Mouse (Mus musculus) macrophage (primary cell): Measurements from ENCODE around the gene Zbtb7b. TPM values are rescaled to one million over a fixed set of nuclear protein-coding genes. Genes with fewer than 3 reads are reported as not detected.

Source experiments
- H3K27ac ChIP-seq: fragments of 350-480 bp; formaldehyde crosslinking; 2 replicates; pipeline ENCODE4 v1.9.0; 2021
- H3K36me3 ChIP-seq: fragments of 350-480 bp; formaldehyde crosslinking; 2 replicates; pipeline ENCODE4 v1.9.0; 2021; ENCODE audit errors: inconsistent target
- H3K4me3 ChIP-seq: fragments of 350-480 bp; formaldehyde crosslinking; 2 replicates; pipeline ENCODE4 v1.9.0; 2021; ENCODE audit errors: inconsistent target
- H3K79me2 ChIP-seq: fragments of 350-480 bp; formaldehyde crosslinking; 2 replicates; pipeline ENCODE4 v1.9.0; 2021; ENCODE audit errors: inconsistent target
- WGBS: methylation state at CpG from one replicate; pipeline ENCODE4 v1.1.7; 2026; ENCODE audit warnings: inconsistent platforms; ENCODE audit not compliant: missing documents; 5-methylcytosine and 5-hydroxymethylcytosine counted together
- polyA plus RNA-seq: library from polyadenylated mRNA; stranded (reverse); fragments of 250-400 nt; gene quantifications from 3 replicates; pipeline ENCODE4 v1.2.4, GENCODE M21; 2018; ENCODE audit warnings: inconsistent platforms

Gene Zbtb7b
- polyA plus RNA-seq, 1 experiment from 2014 or later: 42.1 TPM

GRCm38 (mm10) chr3:89422556-89423205 is 28.1 kb upstream of the Zbtb7b start:
- no peak overlapping the region for H3K4me3 ChIP-seq

GRCm38 (mm10) chr3:89421810-89422473 is 27.4 kb upstream of the Zbtb7b start:
- peaks cover 66% of the 10 kb centered on the region for H3K79me2 ChIP-seq
- WGBS: 33% methylated on average over 17 of the region's 22 CpGs
- peaks cover 32% of the 10 kb centered on the region for H3K36me3 ChIP-seq
- H3K27ac ChIP-seq: peak overlapping the region; percentile 33
- no peak overlapping the region; the same call in 1 of the 2 replicates for H3K4me3 ChIP-seq

More at GRCm38 (mm10) chr3:89422556-89423205, 28.1 kb upstream of the Zbtb7b start:
- H3K27ac ChIP-seq: 0 out of 2 replicates have a peak overlapping the region, but pooled peaks have one; percentile 10
- 35% methylated on average over 6 of the region's 6 CpGs for WGBS
- H3K36me3 ChIP-seq: peaks cover 39% of the 10 kb centered on the region
- peaks cover 59% of the 10 kb centered on the region for H3K79me2 ChIP-seq

GRCm38 (mm10) chr3:89421002-89421774 is 26.6 kb upstream of the Zbtb7b start:
- 18% methylated on average over 9 of the region's 11 CpGs for WGBS
- Histone ChIP-seq H3K36me3 (peaks cover 25% of the 10 kb centered on the region), H3K27ac (peak overlapping the region; percentile 33), H3K79me2 (peaks cover 74% of the 10 kb centered on the region), H3K4me3 (no peak overlapping the region; the same call in 1 of the 2 replicates)

GRCm38 (mm10) chr3:89420421-89420820 is 25.8 kb upstream of the Zbtb7b start:
- H3K27ac ChIP-seq: peak overlapping the region; percentile 33
- H3K79me2 ChIP-seq: peaks cover 81% of the 10 kb centered on the region
- no peak overlapping the region for H3K4me3 ChIP-seq
- WGBS: 17% methylated on average over 1 of the region's 2 CpGs
- H3K36me3 ChIP-seq: peaks cover 19% of the 10 kb centered on the region

- peaks cover 16% of the 10 kb centered on the region for H3K36me3 ChIP-seq
- WGBS: 46% methylated on average over 3 of the region's 3 CpGs
- peak overlapping the region; percentile 96 for H3K27ac ChIP-seq
- peak overlapping the region; percentile 93 for H3K4me3 ChIP-seq
- peaks cover 79% of the 10 kb centered on the region for H3K79me2 ChIP-seq
These were observed 25.4 kb upstream of the Zbtb7b start for GRCm38 (mm10) chr3:89419981-89420380.

- Histone ChIP-seq H3K36me3 (peaks cover 12% of the 10 kb centered on the region), H3K4me3 (peak overlapping the region; percentile 93), H3K79me2 (peaks cover 75% of the 10 kb centered on the region), H3K27ac (peak overlapping the region; percentile 96)
- 10% methylated on average over 9 of the region's 9 CpGs for WGBS
These were observed 25.0 kb upstream of the Zbtb7b start for GRCm38 (mm10) chr3:89419571-89419970.

- Histone ChIP-seq H3K79me2 (peaks cover 68% of the 10 kb centered on the region), H3K4me3 (peak overlapping the region; percentile 93), H3K36me3 (peaks cover 5% of the 10 kb centered on the region; the same call in 1 of the 2 replicates), H3K27ac (peak overlapping the region; percentile 96)
- 1% methylated on average over 16 of the region's 16 CpGs for WGBS
These were observed 24.3 kb upstream of the Zbtb7b start for GRCm38 (mm10) chr3:89418861-89419250.

- WGBS: 0% methylated on average over 34 of the region's 39 CpGs
- Histone ChIP-seq H3K79me2 (peaks cover 63% of the 10 kb centered on the region), H3K4me3 (peak within 1 kb of the TSS; percentile 93), H3K36me3 (no peaks in the 10 kb centered on the region; the same call in 1 of the 2 replicates), H3K27ac (peak within 1 kb of the TSS; percentile 96)
These were observed 23.7 kb upstream of the Zbtb7b start, which contains the start of the genes Cks1b and Shc1 for GRCm38 (mm10) chr3:89418170-89418860. TSS of gene Cks1b (minus strand) at chr3:89418383. TSS of gene Shc1 (plus strand) at chr3:89418443.

GRCm38 (mm10) chr3:89417840-89418169 is 23.2 kb upstream of the Zbtb7b start:
- H3K4me3 ChIP-seq: peak overlapping the region; percentile 93
- peaks cover 60% of the 10 kb centered on the region for H3K79me2 ChIP-seq
- under 1% methylated on average over 20 of the region's 20 CpGs for WGBS

GRCm38 (mm10) chr3:89417131-89417530 is 22.6 kb upstream of the Zbtb7b start:
- WGBS: 34% methylated on average over 2 of the region's 2 CpGs
- H3K79me2 ChIP-seq: peaks cover 59% of the 10 kb centered on the region
- H3K4me3 ChIP-seq: peak overlapping the region; percentile 93
- H3K27ac ChIP-seq: peak overlapping the region; percentile 96
- H3K36me3 ChIP-seq: no peaks in the 10 kb centered on the region

More at GRCm38 (mm10) chr3:89417840-89418169, 23.2 kb upstream of the Zbtb7b start:
- H3K36me3 ChIP-seq: no peaks in the 10 kb centered on the region
- H3K27ac ChIP-seq: peak overlapping the region; percentile 96

- Histone ChIP-seq H3K4me3 (no peak overlapping the region), H3K79me2 (peaks cover 53% of the 10 kb centered on the region), H3K27ac (no peak overlapping the region), H3K36me3 (no peaks in the 10 kb centered on the region)
- 95% methylated on average over 8 of the region's 8 CpGs for WGBS
These were observed 21.6 kb upstream of the Zbtb7b start for GRCm38 (mm10) chr3:89416158-89416557.

- peak within 1 kb of the TSS; percentile 60 for H3K27ac ChIP-seq
- WGBS: 2% methylated on average over 28 of the region's 28 CpGs
- H3K36me3 ChIP-seq: peaks cover 23% of the 10 kb centered on the region
These were observed 17.2 kb upstream of the Zbtb7b start, which contains the start of gene Flad1 for GRCm38 (mm10) chr3:89411490-89412393. TSS of gene Flad1 (minus strand) at chr3:89411870.

GRCm38 (mm10) chr3:89410864-89411263 is 16.3 kb upstream of the Zbtb7b start:
- peak overlapping the region; percentile 96 for H3K4me3 ChIP-seq
- peak overlapping the region; percentile 60; the same call in 1 of the 2 replicates for H3K27ac ChIP-seq
- peaks cover 25% of the 10 kb centered on the region for H3K36me3 ChIP-seq
- peaks cover 14% of the 10 kb centered on the region for H3K79me2 ChIP-seq
- 82% methylated on average over 10 of the region's 10 CpGs for WGBS

More at GRCm38 (mm10) chr3:89411490-89412393, 17.2 kb upstream of the Zbtb7b start, which contains the start of gene Flad1:
- H3K4me3 ChIP-seq: peak within 1 kb of the TSS; percentile 96
- peaks cover 23% of the 10 kb centered on the region for H3K79me2 ChIP-seq
